Mouse (Mus musculus): ENCODE data around the gene Sos1.

Gene Sos1

GRCm38 (mm10) chr17:80493891-80494290 lies 13.6 kb upstream of the Sos1 start:
- DNase-seq (ENCODE audit: low read depth): no peak

DNA sequence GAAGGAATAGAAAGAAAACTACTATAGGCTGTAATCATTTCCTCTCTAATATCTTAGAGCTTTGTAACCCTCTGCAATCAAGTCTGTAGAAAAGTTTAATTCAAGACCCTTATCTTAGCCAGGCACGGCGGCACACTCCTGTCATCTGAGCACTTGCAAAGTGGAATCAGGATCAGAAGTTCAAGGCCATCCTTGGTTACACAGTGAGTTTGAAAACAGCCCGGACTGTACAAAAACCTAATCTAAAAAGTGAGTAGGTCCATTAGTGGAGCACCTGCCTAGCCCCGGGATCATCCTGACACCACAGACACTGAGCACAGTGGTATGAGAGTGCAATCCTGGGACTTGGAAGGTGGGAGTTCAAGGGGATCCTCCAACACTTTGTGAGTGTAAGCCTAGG lies 12.6 kb upstream of the Sos1 start:
- no peak for DNase-seq (ENCODE audit: low read depth)

DNA sequence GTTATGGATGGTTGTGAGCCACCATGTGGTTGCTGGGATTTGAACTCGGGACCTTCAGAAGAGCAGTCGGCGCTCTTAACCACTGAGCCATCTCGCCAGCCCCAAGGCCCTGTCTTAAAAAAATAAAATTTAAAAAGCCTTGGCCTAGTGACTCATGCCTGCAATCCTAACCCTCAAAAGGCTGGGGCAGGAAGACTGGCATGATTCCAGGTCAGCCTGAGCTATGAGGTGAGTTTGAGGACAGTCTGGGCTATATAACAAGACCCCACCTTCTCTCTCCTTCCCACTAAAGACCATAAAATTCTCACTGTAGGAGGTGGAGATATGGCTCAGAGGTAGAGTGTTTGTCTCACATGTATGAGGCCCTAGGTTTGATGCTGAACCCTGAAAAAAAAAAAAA lies 12.0 kb upstream of the Sos1 start:
- DNase-seq (ENCODE audit: low read depth): no peak

DNA sequence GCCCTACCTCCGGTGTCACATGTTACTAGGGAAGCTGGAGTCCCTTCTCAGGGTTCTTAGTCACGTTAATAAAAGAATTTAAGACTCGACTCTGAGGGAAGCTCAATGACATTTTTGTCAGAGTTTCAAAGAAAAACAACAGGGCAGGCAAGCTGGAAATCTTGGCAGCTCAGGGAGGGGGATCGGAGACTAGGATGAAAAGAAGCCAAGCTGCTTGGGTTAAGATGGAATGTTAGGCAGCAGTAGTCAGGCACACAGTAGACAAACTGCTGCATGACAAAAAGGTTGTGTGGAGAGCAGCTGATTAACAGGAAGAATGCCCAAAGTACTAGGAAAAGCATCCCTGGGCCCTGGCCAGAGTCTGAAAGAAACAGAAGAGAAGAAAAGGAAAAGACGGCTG lies 9.9 kb upstream of the Sos1 start:
- no peak for DNase-seq (ENCODE audit: low read depth)

GRCm38 (mm10) chr17:80488918-80489317 lies 8.7 kb upstream of the Sos1 start:
- no peak for DNase-seq (ENCODE audit: low read depth)

- no peak for DNase-seq (ENCODE audit: low read depth)
Measured at GRCm38 (mm10) chr17:80485160-80485559, 4.9 kb upstream of the Sos1 start.

- DNase-seq (ENCODE audit: low read depth): no peak
Measured at GRCm38 (mm10) chr17:80480855-80481224, 587 bp upstream of the Sos1 start.

- DNase-seq (ENCODE audit: low read depth): peak; percentile 88
Measured at GRCm38 (mm10) chr17:80479295-80480030, 790 bp downstream of the Sos1 start.

DNA sequence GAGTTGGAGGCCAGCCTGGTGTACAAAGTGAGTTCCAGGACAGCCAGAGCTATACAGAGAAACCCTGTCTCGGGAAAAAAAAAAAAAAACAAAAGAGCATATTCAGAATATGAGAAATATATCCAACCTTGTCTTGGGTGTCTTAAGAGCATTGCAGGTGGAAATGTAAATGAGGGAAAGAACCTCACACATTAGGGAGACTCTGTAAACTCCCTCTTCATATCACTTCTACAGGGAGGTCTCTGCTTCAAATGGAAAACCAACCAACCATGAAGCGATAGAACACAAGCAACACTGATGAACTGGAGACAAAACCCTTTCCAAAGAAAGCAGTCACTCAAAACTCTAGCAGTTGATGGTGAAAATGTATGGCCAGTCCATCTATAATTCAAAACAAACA lies 2.6 kb downstream of the Sos1 start:
- no peak for DNase-seq (ENCODE audit: low read depth)

- no peak for DNase-seq (ENCODE audit: low read depth)
Measured at GRCm38 (mm10) chr17:80476496-80476895, 3.8 kb downstream of the Sos1 start.

GRCm38 (mm10) chr17:80471056-80471802 lies 9.0 kb downstream of the Sos1 start:
- no peak for DNase-seq (ENCODE audit: low read depth)

- peak; percentile 71 for DNase-seq (ENCODE audit: low read depth)
Measured at GRCm38 (mm10) chr17:80468417-80468894, 11.8 kb downstream of the Sos1 start.

DNA sequence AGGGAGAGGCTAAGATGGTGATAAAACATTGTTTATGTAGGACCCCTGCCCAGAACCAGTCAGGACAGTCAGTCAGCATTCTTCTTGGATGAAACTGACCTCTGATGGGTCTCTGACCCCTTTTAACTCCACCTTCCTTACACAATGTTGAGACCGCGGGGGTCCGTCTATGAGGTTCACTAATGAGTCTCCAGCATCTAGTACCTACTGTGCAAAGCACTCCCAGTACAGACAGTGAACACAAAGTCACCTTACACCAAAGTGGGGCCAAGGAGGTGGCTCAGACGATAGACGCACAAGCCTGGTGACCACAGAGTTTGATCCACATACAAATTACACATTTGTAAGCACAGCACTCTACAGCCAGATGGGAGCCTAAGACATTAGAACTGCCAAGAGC lies 20.0 kb downstream of the Sos1 start:
- no peak for DNase-seq (ENCODE audit: low read depth)

DNA sequence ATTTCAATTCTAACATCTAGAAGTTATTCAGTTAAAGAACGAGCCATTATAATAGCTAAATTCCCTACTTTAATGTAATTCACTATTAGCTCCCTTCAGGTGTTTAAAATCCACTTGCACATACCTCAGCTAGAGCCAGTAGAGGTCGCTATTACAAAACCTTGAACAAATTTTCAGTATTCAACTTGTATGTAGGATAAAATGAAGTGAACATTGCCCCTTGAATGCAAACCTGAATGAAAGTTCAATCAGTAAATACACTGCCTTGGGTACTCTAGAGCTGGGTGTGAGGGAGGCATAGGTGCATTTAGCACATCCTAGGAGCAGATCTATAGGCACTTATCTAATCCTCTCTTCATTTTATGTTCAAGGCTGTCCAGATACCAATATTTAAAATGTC lies 24.6 kb downstream of the Sos1 start:
- DNase-seq (ENCODE audit: low read depth): peak; percentile 85

DNA sequence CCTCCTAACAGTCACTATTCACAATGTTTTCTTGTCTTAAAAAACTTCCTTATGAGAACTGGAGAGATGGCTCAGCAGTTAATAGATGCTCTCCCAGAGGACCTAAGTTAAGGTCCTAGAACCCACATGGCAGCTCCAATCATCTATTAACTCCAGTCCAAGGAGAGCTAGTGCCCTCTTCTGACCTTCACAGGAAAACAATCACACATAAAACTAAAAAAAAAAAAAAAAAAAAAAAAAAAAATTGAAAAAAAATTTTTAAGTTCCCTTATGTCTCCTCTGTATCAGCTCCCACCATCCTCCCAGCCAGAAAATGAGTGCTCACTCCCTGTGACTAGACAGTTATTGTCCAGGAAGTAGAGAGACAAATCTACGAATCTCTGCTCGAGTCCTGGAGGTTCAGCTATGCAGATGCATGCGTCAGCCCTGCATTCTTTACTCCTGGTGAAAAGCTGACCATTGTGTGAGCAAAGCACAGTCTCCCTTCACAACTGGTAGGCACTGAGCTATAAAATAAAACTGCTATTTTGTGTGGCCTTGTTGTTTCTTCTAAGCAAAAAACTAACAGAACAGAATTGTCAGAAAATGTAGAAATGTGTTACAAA lies 29.7 kb downstream of the Sos1 start:
- DNase-seq (ENCODE audit: low read depth): no peak

DNA sequence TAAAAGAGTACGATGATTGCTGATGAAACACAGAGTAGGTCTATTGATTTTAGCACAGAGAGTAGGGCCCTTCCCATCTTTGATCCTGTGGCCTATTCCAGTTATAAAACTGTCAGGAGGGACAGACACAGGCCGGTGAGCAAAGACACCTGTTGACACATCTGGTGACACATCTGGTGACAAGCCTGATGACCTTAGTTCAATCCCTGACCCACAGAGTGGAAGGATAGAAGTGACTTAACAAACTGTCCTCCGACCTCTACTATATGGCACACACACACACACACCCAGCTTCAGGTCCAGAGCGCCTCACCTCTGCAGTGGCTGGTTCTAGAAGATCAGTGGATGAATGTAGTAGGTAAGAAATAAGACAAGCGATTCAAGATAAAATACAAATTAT lies 33.8 kb downstream of the Sos1 start:
- no peak for DNase-seq (ENCODE audit: low read depth)

- no peak for DNase-seq (ENCODE audit: low read depth)
Measured at GRCm38 (mm10) chr17:80445433-80445832, 34.8 kb downstream of the Sos1 start.

DNA sequence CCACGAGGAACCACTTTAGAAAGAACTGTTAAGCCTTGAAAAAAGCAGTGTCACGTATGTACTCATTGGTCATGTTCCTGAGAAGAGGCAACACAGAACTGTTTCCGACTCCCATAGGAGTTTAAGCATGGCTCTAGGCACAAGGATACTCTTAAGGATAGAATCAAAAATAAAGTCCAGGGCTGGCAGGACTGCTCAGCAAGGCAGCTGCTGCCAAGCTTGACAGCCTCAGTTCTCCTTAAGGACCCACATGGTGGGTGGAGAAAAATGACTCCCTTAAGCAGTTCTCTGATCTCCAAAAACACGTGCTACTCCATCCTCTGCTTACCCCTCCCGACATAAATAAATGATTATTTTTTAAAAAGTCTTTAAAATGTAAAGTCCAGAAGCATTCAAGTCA lies 44.6 kb downstream of the Sos1 start:
- DNase-seq (ENCODE audit: low read depth): no peak

DNA sequence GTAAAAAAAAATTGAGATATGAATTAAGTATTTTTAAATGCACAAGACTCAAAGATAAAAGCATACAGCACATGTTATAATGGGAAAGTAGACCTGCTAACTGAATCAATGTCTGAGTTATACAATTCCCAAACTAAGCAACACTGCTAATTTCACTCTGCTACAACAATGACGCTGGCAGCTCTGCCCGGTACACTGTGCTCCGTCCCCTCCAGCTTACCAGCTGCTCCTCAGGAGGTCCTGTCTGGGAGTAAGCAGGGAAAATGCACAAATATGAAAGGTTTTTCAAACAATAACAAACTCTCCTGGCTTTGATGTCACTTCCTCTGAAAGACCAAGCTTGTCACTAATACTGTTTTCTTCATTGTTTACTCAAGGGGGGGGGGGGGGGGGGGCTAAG lies 45.8 kb downstream of the Sos1 start:
- DNase-seq (ENCODE audit: low read depth): no peak

- no peak for DNase-seq (ENCODE audit: low read depth)
Measured at GRCm38 (mm10) chr17:80431997-80432396, 48.3 kb downstream of the Sos1 start.

- DNase-seq (ENCODE audit: low read depth): no peak
Measured at GRCm38 (mm10) chr17:80427966-80428365, 52.3 kb downstream of the Sos1 start.

DNA sequence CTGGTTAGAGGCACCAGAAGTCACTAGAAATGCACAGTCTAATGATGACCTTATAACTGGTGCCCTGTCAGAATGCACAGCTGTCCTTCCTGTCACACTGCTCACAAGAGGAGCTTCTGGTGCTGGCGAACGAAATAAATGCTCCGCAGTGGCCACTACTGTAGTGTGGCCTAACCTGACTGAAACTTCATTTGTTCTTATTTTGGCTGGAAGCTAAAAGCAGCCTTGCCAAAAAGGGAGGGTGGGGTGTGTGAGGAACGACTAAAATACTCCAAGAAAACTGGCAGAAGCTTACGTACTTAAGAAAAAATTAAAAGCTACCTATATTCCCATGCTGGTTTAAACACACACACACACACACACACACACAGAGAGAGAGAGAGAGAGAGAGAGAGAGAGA lies 53.4 kb downstream of the Sos1 start:
- no peak for DNase-seq (ENCODE audit: low read depth)

- no peak for DNase-seq (ENCODE audit: low read depth)
Measured at GRCm38 (mm10) chr17:80426171-80426570, 54.1 kb downstream of the Sos1 start.
